Mouse (Mus musculus) E14TG2a.4 (cell line): ENCODE data around the gene Ino80.

Source experiments
- CTCF ChIP-seq: conservative IDR thresholded peaks from 2 replicates; pipeline ENCODE4 v1.5.1; 2014; ENCODE audit warnings: low read length
- NANOG ChIP-seq: IDR thresholded peaks from 2 replicates; pipeline ENCODE4 v1.6.1; 2014; ENCODE audit warnings: borderline replicate concordance, low read length, mixed read lengths
- POU5F1 ChIP-seq: IDR thresholded peaks from 2 replicates; pipeline ENCODE4 v1.6.1; 2014; ENCODE audit warnings: low read length, borderline replicate concordance

- TF ChIP-seq CTCF, result no peak
- no peak for TF ChIP-seq POU5F1
- TF ChIP-seq NANOG, result no peak
Measured at GRCm38 (mm10) chr2:119364969-119365368, 112.5 kb downstream of the Ino80 start.
